Mouse (Mus musculus) midbrain, postnatal 0 days (tissue): ENCODE results near the gene Rhox3a2. TPM values are rescaled to one million over a fixed set of nuclear protein-coding genes. Genes with fewer than 3 reads are reported as not detected.
"Not testable (repeated sequence)": the region's sequence is repeated elsewhere in the genome, so short reads cannot be mapped to it uniquely, and the experiment has no call there.

Experiments
- ATAC-seq: fragments of 200-750 bp; cut with Nextera tagmentation; 2 replicates; pipeline ENCODE4 v1.8.0; 2017; ENCODE audit warnings: moderate number of reproducible peaks, mild to moderate bottlenecking, moderate TSS enrichment, moderate library complexity; ENCODE audit not compliant: low FRiP score
- DNase-seq: peaks from one replicate; pipeline ENCODE4 v3.0.0-alpha.2; 2015; ENCODE audit warnings: low spot score
- H3K27ac ChIP-seq: fragments of 300-500 bp; sonication (generic); 2 replicates; pipeline ENCODE4 v1.5.1; 2014; ENCODE audit warnings: low read depth, mild to moderate bottlenecking, low read length, mixed read lengths
- H3K27me3 ChIP-seq: fragments of 300-500 bp; sonication (generic); 2 replicates; pipeline ENCODE4 v1.6.1; 2014; ENCODE audit warnings: low read length, control low read depth, mixed read lengths; ENCODE audit not compliant: insufficient read depth
- H3K36me3 ChIP-seq: fragments of 300-500 bp; sonication (generic); 2 replicates; pipeline ENCODE4 v1.6.1; 2014; ENCODE audit warnings: low read length, control low read depth, mixed read lengths; ENCODE audit not compliant: insufficient read depth
- H3K4me1 ChIP-seq: fragments of 300-500 bp; sonication (generic); 2 replicates; pipeline ENCODE4 v1.6.1; 2014; ENCODE audit warnings: mild to moderate bottlenecking, control low read depth, antibody characterized with exemption, low read length, mixed read lengths; ENCODE audit not compliant: insufficient read depth
- H3K4me2 ChIP-seq: fragments of 300-500 bp; sonication (generic); 2 replicates; pipeline ENCODE4 v1.6.1; 2014; ENCODE audit warnings: low read depth, mild to moderate bottlenecking, low read length, mixed read lengths; ENCODE audit not compliant: poor library complexity, severe bottlenecking
- H3K4me3 ChIP-seq: fragments of 300-500 bp; sonication (generic); 2 replicates; pipeline ENCODE4 v1.5.1; 2014; ENCODE audit warnings: low read depth, mild to moderate bottlenecking, low read length, moderate library complexity
- H3K9ac ChIP-seq: fragments of 300-500 bp; sonication (generic); replicated peaks from 2 replicates; pipeline ENCODE4 v1.6.1; 2014; ENCODE audit warnings: mild to moderate bottlenecking, low read length, moderate library complexity, mixed read lengths; ENCODE audit not compliant: poor library complexity, severe bottlenecking
- H3K9me3 ChIP-seq: fragments of 300-500 bp; sonication (generic); 2 replicates; pipeline ENCODE4 v1.6.1; 2016; ENCODE audit warnings: low read length, control low read depth
- WGBS: fragments of 180-500 bp; shearing (Covaris S2); extraction: QIAGEN DNeasy Blood & Tissue Kit; methylation state at CpG from one replicate; pipeline ENCODE4 v1.1.7; 2014; 5-methylcytosine and 5-hydroxymethylcytosine counted together
- polyA plus RNA-seq: library from polyadenylated mRNA; unstranded; fragments of >200 nt; fragmentation: Nextera tagmentation; extraction: Ambion mirVana; gene quantifications from 2 replicates; pipeline ENCODE4 v1.2.1, GENCODE M21; 2015
- total RNA-seq: library from RNA; depleted of rRNA; stranded (reverse); fragments of >200 nt; gene quantifications from 2 replicates; pipeline ENCODE4 v1.2.3, GENCODE M21; 2014; rRNA removed

Rhox3a2 gene
- not detected in 2 replicates for total RNA-seq
- polyA plus RNA-seq, result not detected in 2 replicates

DNA sequence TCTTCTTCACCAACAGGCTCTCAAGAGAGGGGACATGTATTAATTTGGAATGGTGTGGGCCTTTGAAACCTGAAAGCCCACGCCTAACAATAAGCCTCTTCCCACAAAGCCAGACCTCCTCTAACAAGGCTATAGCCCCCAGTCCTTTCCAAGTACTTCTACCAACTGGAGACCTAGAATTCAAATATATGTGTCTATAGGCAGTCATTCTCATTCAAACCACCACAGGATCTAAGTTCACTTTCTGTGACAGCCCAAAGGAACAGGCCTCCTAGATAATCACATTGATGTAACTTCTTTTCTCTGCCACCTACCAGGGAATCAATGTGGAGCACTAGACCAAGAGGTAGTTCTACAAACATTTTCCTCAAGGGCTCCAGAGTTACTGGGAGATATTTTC is at the start of gene Rhox3a2:
TSS of gene Rhox3a2 (plus strand) at position 301 of the 400 bp plus-strand sequence.
- H3K4me3 ChIP-seq, H3K9me3 ChIP-seq, H3K27me3 ChIP-seq, H3K4me1 ChIP-seq, DNase-seq, H3K9ac ChIP-seq, H3K36me3 ChIP-seq, H3K27ac ChIP-seq, ATAC-seq, H3K4me2 ChIP-seq: not testable (repeated sequence)
- WGBS, result no CpG with 5 or more reads among the region's 1 CpGs

DNA sequence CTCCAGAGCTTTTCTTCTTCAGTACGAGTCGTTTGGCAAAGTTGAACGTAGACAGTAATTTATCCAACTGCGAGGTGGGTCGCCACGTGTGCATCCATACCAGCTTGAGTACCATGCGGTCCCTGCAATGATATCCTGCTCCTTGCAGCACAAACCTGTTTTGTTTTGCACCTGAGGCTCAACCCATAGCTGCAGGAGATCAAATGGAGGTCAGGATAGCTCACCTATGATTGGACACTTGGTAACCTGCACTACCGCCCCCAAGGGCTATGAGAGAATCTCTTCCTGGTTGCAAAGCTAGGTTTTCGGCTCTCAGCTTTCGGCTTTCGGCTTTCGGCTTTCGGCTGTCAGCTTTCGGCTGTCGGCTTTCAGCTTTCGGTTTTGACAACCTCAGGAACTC is 10.7 kb downstream of the Rhox3a2 start, which contains the start of gene Rhox4a2:
TSS of gene Rhox4a2 (plus strand) at position 301 of the 400 bp plus-strand sequence.
- H3K4me3 ChIP-seq, ATAC-seq, H3K9me3 ChIP-seq, H3K36me3 ChIP-seq, H3K27me3 ChIP-seq, H3K9ac ChIP-seq, H3K4me1 ChIP-seq, H3K4me2 ChIP-seq, DNase-seq, H3K27ac ChIP-seq: not testable (repeated sequence)
- WGBS, result 99% methylated on average over 8 of the region's 16 CpGs

GRCm38 (mm10) chrX:37411767-37412166 is 31.9 kb downstream of the Rhox3a2 start, which contains the start of gene Rhox2b:
Gene Rhox2b, plus strand, starts transcription at chrX:37412067.
- no CpG with 5 or more reads among the region's 9 CpGs for WGBS
- H3K27ac ChIP-seq, H3K4me2 ChIP-seq, ATAC-seq, H3K9me3 ChIP-seq, H3K27me3 ChIP-seq, H3K4me3 ChIP-seq, H3K9ac ChIP-seq, H3K4me1 ChIP-seq, DNase-seq, H3K36me3 ChIP-seq: not testable (repeated sequence)

DNA sequence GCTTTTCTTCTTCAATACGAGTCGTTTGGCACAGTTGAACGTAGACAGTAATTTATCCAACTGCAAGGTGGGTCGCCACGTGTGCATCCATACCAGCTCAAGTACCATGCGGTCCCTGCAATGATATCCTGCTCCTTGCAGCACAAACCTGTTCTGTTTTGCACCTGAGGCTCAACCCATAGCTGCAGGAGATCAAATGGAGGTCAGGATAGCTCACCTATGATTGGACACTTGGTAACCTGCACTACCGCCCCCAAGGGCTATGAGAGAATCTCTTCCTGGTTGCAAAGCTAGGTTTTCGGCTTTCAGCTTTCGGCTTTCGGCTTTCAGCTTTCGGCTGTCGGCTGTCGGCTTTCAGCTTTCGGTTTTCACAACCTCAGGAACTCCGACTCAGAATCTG is 52.4 kb downstream of the Rhox3a2 start, which contains the start of gene Rhox4b:
TSS of gene Rhox4b (plus strand) at position 301 of the 400 bp plus-strand sequence.
- H3K4me3 ChIP-seq, DNase-seq, H3K27ac ChIP-seq, H3K4me1 ChIP-seq, H3K27me3 ChIP-seq, ATAC-seq, H3K9me3 ChIP-seq, H3K9ac ChIP-seq, H3K36me3 ChIP-seq, H3K4me2 ChIP-seq: not testable (repeated sequence)
- WGBS, result 96% methylated on average over 14 of the region's 15 CpGs

Other genes with a start within 250 kb of the Rhox3a2 start
- 0.27 TPM in 1 of 2 replicates, not detected in the other for gene Akap14, start 211.2 kb upstream of the Rhox3a2 start, total RNA-seq
- 0.54 and 0.56 TPM in 2 replicates for gene Akap14, start 211.2 kb upstream of the Rhox3a2 start, polyA plus RNA-seq
- 157 and 172 TPM in 2 replicates for gene Ndufa1, start 188.9 kb upstream of the Rhox3a2 start, total RNA-seq
- 756 and 819 TPM in 2 replicates for gene Ndufa1, start 188.9 kb upstream of the Rhox3a2 start, polyA plus RNA-seq
- gene Rnf113a1, start 188.8 kb upstream of the Rhox3a2 start, total RNA-seq, result 9.3 and 9.7 TPM in 2 replicates
- gene Rnf113a1, start 188.8 kb upstream of the Rhox3a2 start, polyA plus RNA-seq, result 26.8 and 30.2 TPM in 2 replicates
- gene Gm9, start 169.0 kb upstream of the Rhox3a2 start, total RNA-seq, result not detected in 2 replicates
- not detected in 2 replicates for gene Gm9, start 169.0 kb upstream of the Rhox3a2 start, polyA plus RNA-seq
- gene Rhox1, start 157.8 kb upstream of the Rhox3a2 start, total RNA-seq, result not detected in 2 replicates
- not detected in 2 replicates for gene Rhox1, start 157.8 kb upstream of the Rhox3a2 start, polyA plus RNA-seq
- not detected in 2 replicates for gene Rhox2a, start 135.1 kb upstream of the Rhox3a2 start, total RNA-seq
- gene Rhox2a, start 135.1 kb upstream of the Rhox3a2 start, polyA plus RNA-seq, result 0.20 TPM in 1 of 2 replicates, not detected in the other
- not detected in 2 replicates for gene Rhox3a, start 130.1 kb upstream of the Rhox3a2 start, total RNA-seq
- not detected in 2 replicates for gene Rhox3a, start 130.1 kb upstream of the Rhox3a2 start, polyA plus RNA-seq
- not detected in 2 replicates for gene Rhox4a, start 114.7 kb upstream of the Rhox3a2 start, total RNA-seq
- not detected in 2 replicates for gene Rhox4a, start 114.7 kb upstream of the Rhox3a2 start, polyA plus RNA-seq
- gene Rhox4a2, start 10.8 kb downstream of the Rhox3a2 start, total RNA-seq, result not detected in 2 replicates
- not detected in 2 replicates for gene Rhox4a2, start 10.8 kb downstream of the Rhox3a2 start, polyA plus RNA-seq
- gene Rhox2b, start 32.0 kb downstream of the Rhox3a2 start, total RNA-seq, result not detected in 2 replicates
- not detected in 2 replicates for gene Rhox2b, start 32.0 kb downstream of the Rhox3a2 start, polyA plus RNA-seq
- gene Rhox4b, start 52.5 kb downstream of the Rhox3a2 start, total RNA-seq, result not detected in 2 replicates
- gene Rhox4b, start 52.5 kb downstream of the Rhox3a2 start, polyA plus RNA-seq, result not detected in 2 replicates
- not detected in 2 replicates for gene Rhox2c, start 73.7 kb downstream of the Rhox3a2 start, total RNA-seq
- not detected in 2 replicates for gene Rhox2c, start 73.7 kb downstream of the Rhox3a2 start, polyA plus RNA-seq
- gene Rhox3c, start 78.6 kb downstream of the Rhox3a2 start, total RNA-seq, result not detected in 2 replicates
- not detected in 2 replicates for gene Rhox3c, start 78.6 kb downstream of the Rhox3a2 start, polyA plus RNA-seq
- gene Rhox4c, start 100.3 kb downstream of the Rhox3a2 start, total RNA-seq, result not detected in 2 replicates
- gene Rhox4c, start 100.3 kb downstream of the Rhox3a2 start, polyA plus RNA-seq, result not detected in 2 replicates
- not detected in 2 replicates for gene Rhox2d, start 113.4 kb downstream of the Rhox3a2 start, total RNA-seq
- not detected in 2 replicates for gene Rhox2d, start 113.4 kb downstream of the Rhox3a2 start, polyA plus RNA-seq
- not detected in 2 replicates for gene Rhox4d, start 134.3 kb downstream of the Rhox3a2 start, total RNA-seq
- gene Rhox4d, start 134.3 kb downstream of the Rhox3a2 start, polyA plus RNA-seq, result not detected in 2 replicates
- gene Rhox2e, start 150.4 kb downstream of the Rhox3a2 start, total RNA-seq, result not detected in 2 replicates
- 0.20 TPM in 1 of 2 replicates, not detected in the other for gene Rhox2e, start 150.4 kb downstream of the Rhox3a2 start, polyA plus RNA-seq
- not detected in 2 replicates for gene Rhox3e, start 162.0 kb downstream of the Rhox3a2 start, total RNA-seq
- not detected in 2 replicates for gene Rhox3e, start 162.0 kb downstream of the Rhox3a2 start, polyA plus RNA-seq
- gene Rhox4e, start 177.4 kb downstream of the Rhox3a2 start, total RNA-seq, result not detected in 2 replicates
- gene Rhox4e, start 177.4 kb downstream of the Rhox3a2 start, polyA plus RNA-seq, result not detected in 2 replicates
- gene Rhox2f, start 191.4 kb downstream of the Rhox3a2 start, total RNA-seq, result not detected in 2 replicates
- not detected in 2 replicates for gene Rhox2f, start 191.4 kb downstream of the Rhox3a2 start, polyA plus RNA-seq
- not detected in 2 replicates for gene Rhox3f, start 201.0 kb downstream of the Rhox3a2 start, total RNA-seq
- gene Rhox3f, start 201.0 kb downstream of the Rhox3a2 start, polyA plus RNA-seq, result not detected in 2 replicates
- not detected in 2 replicates for gene Rhox4f, start 227.7 kb downstream of the Rhox3a2 start, total RNA-seq
- not detected in 2 replicates for gene Rhox4f, start 227.7 kb downstream of the Rhox3a2 start, polyA plus RNA-seq
- not detected in 2 replicates for gene Rhox3g, start 248.6 kb downstream of the Rhox3a2 start, total RNA-seq
- not detected in 2 replicates for gene Rhox3g, start 248.6 kb downstream of the Rhox3a2 start, polyA plus RNA-seq